Mouse (Mus musculus): ENCODE measurements around the gene Pigk. TPM values are rescaled to one million over a fixed set of nuclear protein-coding genes. Genes with fewer than 3 reads are reported as not detected.

Pigk gene
- polyA plus RNA-seq (2014; fragmentation: Nextera tagmentation; extraction: Ambion mirVana) = 31.0 and 36.3 TPM in 2 replicates

GRCm38 (mm10) chr3:152713991-152714902 is at the start of gene Pigk:
TSS of gene Pigk (plus strand) at chr3:152714100.
- H3K4me3 ChIP-seq (ENCODE audit: low read depth, low read length) = peak within 1 kb of the TSS; percentile 96
- under 1% methylated on average over 48 of the region's 48 CpGs for WGBS
- DNase-seq (ENCODE audit: low spot score) (peak; percentile 95), ATAC-seq (replicated peaks; ENCODE audit: low FRiP score) (peak; percentile 88)
- no peaks in the 10 kb centered on the region for H3K27me3 ChIP-seq (ENCODE audit: control insufficient read depth, insufficient read depth, low read length)
- peak within 1 kb of the TSS; percentile 78 for H3K4me2 ChIP-seq (ENCODE audit: low read depth, low read length, severe bottlenecking)
- H3K9me3 ChIP-seq (ENCODE audit: control insufficient read depth, low read length) = no peaks in the 10 kb centered on the region
- no peaks in the 10 kb centered on the region for H3K36me3 ChIP-seq (ENCODE audit: control insufficient read depth, insufficient read depth, low read length)
- H3K9ac ChIP-seq (ENCODE audit: low read length) = peak within 1 kb of the TSS; percentile 89
- H3K27ac ChIP-seq (ENCODE audit: low read depth, low read length) = no peak within 1 kb of the TSS
- peaks cover 5% of the 10 kb centered on the region; the same call in 1 of the 2 replicates for H3K4me1 ChIP-seq (replicated peaks; ENCODE audit: control insufficient read depth, insufficient read depth, low read length)

GRCm38 (mm10) chr3:152666991-152667355 is 46.9 kb upstream of the Pigk start:
- Histone ChIP-seq H3K4me3 (ENCODE audit: low read depth, low read length) (peak overlapping the region; percentile 50), H3K9me3 (ENCODE audit: control insufficient read depth, low read length) (no peaks in the 10 kb centered on the region), H3K4me2 (ENCODE audit: low read depth, low read length, severe bottlenecking) (peak overlapping the region; percentile 96), H3K4me1 (replicated peaks; ENCODE audit: control insufficient read depth, insufficient read depth, low read length) (peaks cover 6% of the 10 kb centered on the region), H3K36me3 (ENCODE audit: control insufficient read depth, insufficient read depth, low read length) (no peaks in the 10 kb centered on the region), H3K9ac (ENCODE audit: low read length) (peak overlapping the region; percentile 52; the same call in 1 of the 2 replicates), H3K27me3 (ENCODE audit: control insufficient read depth, insufficient read depth, low read length) (peaks cover 25% of the 10 kb centered on the region), H3K27ac (ENCODE audit: low read depth, low read length) (no peak overlapping the region)
- DNase-seq (ENCODE audit: low spot score) (peak; percentile 66), ATAC-seq (replicated peaks; ENCODE audit: low FRiP score) (peak; percentile 21; the same call in 1 of the 2 replicates)
- WGBS = under 1% methylated on average over 16 of the region's 16 CpGs

- Histone ChIP-seq H3K4me3 (ENCODE audit: low read depth, low read length) (peak overlapping the region; percentile 50), H3K9ac (ENCODE audit: low read length) (peak overlapping the region; percentile 52), H3K4me1 (replicated peaks; ENCODE audit: control insufficient read depth, insufficient read depth, low read length) (peaks cover 6% of the 10 kb centered on the region), H3K36me3 (ENCODE audit: control insufficient read depth, insufficient read depth, low read length) (no peaks in the 10 kb centered on the region), H3K27ac (ENCODE audit: low read depth, low read length) (no peak overlapping the region), H3K27me3 (ENCODE audit: control insufficient read depth, insufficient read depth, low read length) (peaks cover 25% of the 10 kb centered on the region), H3K9me3 (ENCODE audit: control insufficient read depth, low read length) (no peaks in the 10 kb centered on the region), H3K4me2 (ENCODE audit: low read depth, low read length, severe bottlenecking) (peak overlapping the region; percentile 96)
- WGBS = under 1% methylated on average over 47 of the region's 82 CpGs
- peak; percentile 72 for DNase-seq (ENCODE audit: low spot score)
- ATAC-seq (replicated peaks; ENCODE audit: low FRiP score) = peak; percentile 80
Measured at GRCm38 (mm10) chr3:152667356-152668211, 46.3 kb upstream of the Pigk start.

GRCm38 (mm10) chr3:152668239-152668638 is 45.7 kb upstream of the Pigk start, which contains the start of gene Ak5:
TSS of gene Ak5 (minus strand) at chr3:152668360.
- Histone ChIP-seq H3K4me2 (ENCODE audit: low read depth, low read length, severe bottlenecking) (peak within 1 kb of the TSS; percentile 96), H3K27me3 (ENCODE audit: control insufficient read depth, insufficient read depth, low read length) (peaks cover 25% of the 10 kb centered on the region), H3K4me1 (replicated peaks; ENCODE audit: control insufficient read depth, insufficient read depth, low read length) (peaks cover 6% of the 10 kb centered on the region), H3K9me3 (ENCODE audit: control insufficient read depth, low read length) (no peaks in the 10 kb centered on the region), H3K36me3 (ENCODE audit: control insufficient read depth, insufficient read depth, low read length) (no peaks in the 10 kb centered on the region), H3K4me3 (ENCODE audit: low read depth, low read length) (peak within 1 kb of the TSS; percentile 50), H3K27ac (ENCODE audit: low read depth, low read length) (no peak within 1 kb of the TSS), H3K9ac (ENCODE audit: low read length) (peak within 1 kb of the TSS; percentile 52)
- ATAC-seq (replicated peaks; ENCODE audit: low FRiP score) (peak; percentile 40), DNase-seq (ENCODE audit: low spot score) (no peak)
- 9% methylated on average over 5 of the region's 5 CpGs for WGBS

GRCm38 (mm10) chr3:152668793-152669192 is 45.1 kb upstream of the Pigk start:
- H3K27me3 ChIP-seq (ENCODE audit: control insufficient read depth, insufficient read depth, low read length) = peaks cover 25% of the 10 kb centered on the region

GRCm38 (mm10) chr3:152669783-152670182 is 44.1 kb upstream of the Pigk start:
- no peak overlapping the region for H3K4me3 ChIP-seq (ENCODE audit: low read depth, low read length)
- H3K27ac ChIP-seq (ENCODE audit: low read depth, low read length) = no peak overlapping the region
- no peaks in the 10 kb centered on the region for H3K36me3 ChIP-seq (ENCODE audit: control insufficient read depth, insufficient read depth, low read length)
- DNase-seq (ENCODE audit: low spot score) (no peak), ATAC-seq (replicated peaks; ENCODE audit: low FRiP score) (no peak)
- H3K4me1 ChIP-seq (replicated peaks; ENCODE audit: control insufficient read depth, insufficient read depth, low read length) = peaks cover 6% of the 10 kb centered on the region
- no peak overlapping the region for H3K9ac ChIP-seq (ENCODE audit: low read length)
- no peaks in the 10 kb centered on the region for H3K9me3 ChIP-seq (ENCODE audit: control insufficient read depth, low read length)
- peaks cover 25% of the 10 kb centered on the region for H3K27me3 ChIP-seq (ENCODE audit: control insufficient read depth, insufficient read depth, low read length)
- 87% methylated on average over 3 of the region's 3 CpGs for WGBS
- H3K4me2 ChIP-seq (ENCODE audit: low read depth, low read length, severe bottlenecking) = no peak overlapping the region

More at GRCm38 (mm10) chr3:152668793-152669192, 45.1 kb upstream of the Pigk start:
- 68% methylated on average over 2 of the region's 2 CpGs for WGBS
- Histone ChIP-seq H3K4me3 (ENCODE audit: low read depth, low read length) (no peak overlapping the region), H3K36me3 (ENCODE audit: control insufficient read depth, insufficient read depth, low read length) (no peaks in the 10 kb centered on the region), H3K9me3 (ENCODE audit: control insufficient read depth, low read length) (no peaks in the 10 kb centered on the region), H3K4me1 (replicated peaks; ENCODE audit: control insufficient read depth, insufficient read depth, low read length) (peaks cover 6% of the 10 kb centered on the region), H3K4me2 (ENCODE audit: low read depth, low read length, severe bottlenecking) (no peak overlapping the region), H3K9ac (ENCODE audit: low read length) (no peak overlapping the region), H3K27ac (ENCODE audit: low read depth, low read length) (no peak overlapping the region)
- DNase-seq (ENCODE audit: low spot score) (no peak), ATAC-seq (replicated peaks; ENCODE audit: low FRiP score) (0 out of 2 replicates have a peak, but pooled peaks have one; percentile 28)

GRCm38 (mm10) chr3:152674663-152675062 is 39.2 kb upstream of the Pigk start:
- WGBS = 87% methylated on average over 6 of the region's 6 CpGs
- H3K9ac ChIP-seq (ENCODE audit: low read length) = no peak overlapping the region
- no peak overlapping the region for H3K27ac ChIP-seq (ENCODE audit: low read depth, low read length)
- H3K4me3 ChIP-seq (ENCODE audit: low read depth, low read length) = no peak overlapping the region
- no peaks in the 10 kb centered on the region for H3K27me3 ChIP-seq (ENCODE audit: control insufficient read depth, insufficient read depth, low read length)
- H3K9me3 ChIP-seq (ENCODE audit: control insufficient read depth, low read length) = no peaks in the 10 kb centered on the region
- DNase-seq (ENCODE audit: low spot score) (no peak), ATAC-seq (replicated peaks; ENCODE audit: low FRiP score) (no peak)
- H3K4me1 ChIP-seq (replicated peaks; ENCODE audit: control insufficient read depth, insufficient read depth, low read length) = no peaks in the 10 kb centered on the region
- no peaks in the 10 kb centered on the region for H3K36me3 ChIP-seq (ENCODE audit: control insufficient read depth, insufficient read depth, low read length)
- no peak overlapping the region for H3K4me2 ChIP-seq (ENCODE audit: low read depth, low read length, severe bottlenecking)

- Histone ChIP-seq H3K27ac (ENCODE audit: low read depth, low read length) (no peak overlapping the region), H3K4me2 (ENCODE audit: low read depth, low read length, severe bottlenecking) (no peak overlapping the region), H3K9ac (ENCODE audit: low read length) (no peak overlapping the region), H3K4me3 (ENCODE audit: low read depth, low read length) (no peak overlapping the region), H3K9me3 (ENCODE audit: control insufficient read depth, low read length) (no peaks in the 10 kb centered on the region), H3K27me3 (ENCODE audit: control insufficient read depth, insufficient read depth, low read length) (no peaks in the 10 kb centered on the region), H3K36me3 (ENCODE audit: control insufficient read depth, insufficient read depth, low read length) (no peaks in the 10 kb centered on the region), H3K4me1 (replicated peaks; ENCODE audit: control insufficient read depth, insufficient read depth, low read length) (no peaks in the 10 kb centered on the region)
- DNase-seq (ENCODE audit: low spot score) (no peak), ATAC-seq (replicated peaks; ENCODE audit: low FRiP score) (no peak)
- WGBS = 83% methylated on average over 5 of the region's 5 CpGs
Measured at GRCm38 (mm10) chr3:152688532-152688931, 25.4 kb upstream of the Pigk start.
